Mouse (Mus musculus) G1E (cell line): ENCODE measurements around the gene Tet2.

Source experiments
- CTCF ChIP-seq: IDR thresholded peaks from 2 replicates; pipeline ENCODE4 v1.5.1; 2012; ENCODE audit warnings: low read depth, low read length, inconsistent platforms, mixed read lengths
- GATA1 ChIP-seq: IDR thresholded peaks from 2 replicates; pipeline ENCODE4 v1.6.1; 2012; ENCODE audit warnings: borderline replicate concordance, low read length, inconsistent platforms, mixed read lengths
- POLR2AphosphoS5 ChIP-seq: IDR thresholded peaks from 2 replicates; pipeline ENCODE4 v1.6.1; 2012; ENCODE audit warnings: low read depth, low read length, inconsistent platforms; ENCODE audit not compliant: insufficient replicate concordance

- no peak for TF ChIP-seq CTCF
- TF ChIP-seq GATA1 = no peak
- no peak for TF ChIP-seq POLR2AphosphoS5
These were observed 35.1 kb downstream of the Tet2 start for GRCm38 (mm10) chr3:133509796-133510195.
